ENCODE assay signal across 16 mouse cellular contexts in the genomic region with DNA sequence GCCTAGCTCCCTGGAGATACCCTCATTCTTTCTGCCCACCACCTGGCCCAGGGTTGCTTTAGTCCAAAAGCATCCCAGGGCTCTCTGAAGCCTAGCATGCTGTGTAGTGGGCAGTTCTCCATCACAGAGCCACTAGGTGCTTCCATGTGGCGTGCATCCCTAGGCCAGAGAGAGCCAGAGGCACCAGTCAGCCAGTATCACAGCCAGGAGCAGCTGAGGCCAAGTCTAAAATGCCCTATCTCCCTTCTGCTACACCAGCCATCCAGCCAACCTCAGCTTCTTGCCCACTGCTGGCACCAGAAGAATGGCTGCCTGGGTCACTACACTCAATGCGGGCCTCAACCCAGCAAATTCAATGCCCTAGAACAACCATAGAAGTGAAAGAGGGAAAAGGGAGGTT. TPM values are rescaled to one million over a fixed set of nuclear protein-coding genes. Genes with fewer than 3 reads are reported as not detected.
DNase-seq lines count a peak whose midpoint lies in the region; ATAC-seq lines count a peak whose summit lies in the region.
"Had no signal": no experiment of that assay in that cellular context is flagged by ENCODE, and none has a peak within 500 bp of the region (broad histone marks: within the 10 kb centered on the region; RNA-seq: fewer than 3 reads in every experiment).

No protein-coding gene starts in this region.

- ATAC-seq in cerebellum, adult (ENCODE audit: insufficient number of reproducible peaks, low FRiP score, low TSS enrichment) = no peak
- ATAC-seq: forebrain, embryonic 13.5 days; forebrain, postnatal 0 days; intestine, embryonic 15.5 days had no signal

- DNase-seq in cerebellum, postnatal 10 days = peak; percentile 74 to 88
- peak; percentile 86 for DNase-seq in heart, adult 11 months
- DNase-seq in heart, postnatal 14 days = no peak
- peak; percentile 16 to 32 for DNase-seq in layer of hippocampus, postnatal 10 days (ENCODE audit: low spot score in 2 of 2)
- no peak for DNase-seq in layer of hippocampus, adult 9-11 months
- peak; percentile 24 for DNase-seq in brain, adult 2 months (ENCODE audit: low read depth, low spot score)
- DNase-seq: adrenal gland, postnatal 10 days; forebrain, postnatal 0 days; gastrocnemius, adult 2 months; gastrocnemius, postnatal 25 days; heart, postnatal 4 days; kidney, adult 18-20 months had no signal

- intact Hi-C loops in heart, postnatal 14 days (cut with DNase I) = no loop called here

RNA-seq across cellular contexts. Expression of gene Ntrk3, which starts 56.9 kb away (rescaled TPM):
- 1 to 10 TPM; 2.5 to 3.5 TPM for total RNA-seq in heart, postnatal 14 days (2021)
- 100 to 1,000 TPM; 173 to 199 TPM for total RNA-seq in layer of hippocampus, postnatal 10 days (2021)
- total RNA-seq: granulocyte monocyte progenitor cell, adult 5-6 weeks had no signal

Comparison
In these comparisons a context has a peak if more than half of its experiments do, and no peak if none do; other contexts are left out.
1. DNase-seq: peak in cerebellum, postnatal 10 days (2 of 2), heart, adult 11 months (single experiment), layer of hippocampus, postnatal 10 days (2 of 2) and brain, adult 2 months (single experiment); none in heart, postnatal 14 days (0 of 2) and layer of hippocampus, adult 9-11 months (single experiment).
2. RNA of gene Ntrk3, which starts 56.9 kb away (total RNA-seq): 173 to 199 TPM in layer of hippocampus, postnatal 10 days; 2.5 to 3.5 TPM in heart, postnatal 14 days; every median in the first group is over 10 times any median in the second.